Mouse (Mus musculus) heart, adult 2 months (tissue): ENCODE results near the gene Rxra. TPM values are rescaled to one million over a fixed set of nuclear protein-coding genes. Genes with fewer than 3 reads are reported as not detected.

Experiments
- DNase-seq, 2 experiments: peaks; one replicate each; pipeline ENCODE4 v3.0.0; 2021
- H3K27ac ChIP-seq: fragments of 200-600 bp; 2 replicates; pipeline ENCODE4 v1.8.1; 2022
- H3K27me3 ChIP-seq: fragments of 200-500 bp; 2 replicates; pipeline ENCODE4 v1.6.1; 2012; ENCODE audit warnings: mild to moderate bottlenecking, low read length, inconsistent platforms, mixed read lengths; ENCODE audit not compliant: control insufficient read depth, insufficient read depth
- H3K36me3 ChIP-seq: fragments of 200-500 bp; 2 replicates; pipeline ENCODE4 v1.6.1; 2012; ENCODE audit warnings: low read length, inconsistent platforms; ENCODE audit not compliant: control insufficient read depth, insufficient read depth
- H3K4me1 ChIP-seq: fragments of 200-500 bp; 2 replicates; pipeline ENCODE4 v1.6.1; 2011; ENCODE audit warnings: low read length; ENCODE audit not compliant: control insufficient read depth, insufficient read depth
- H3K4me3 ChIP-seq: fragments of 200-600 bp; 2 replicates; pipeline ENCODE4 v1.8.1; 2022
- H3K79me2 ChIP-seq: fragments of 200-500 bp; replicated peaks from 2 replicates; pipeline ENCODE4 v1.6.1; 2012; ENCODE audit warnings: mild to moderate bottlenecking, inconsistent platforms, low read length, moderate library complexity, mixed read lengths; ENCODE audit not compliant: control insufficient read depth, insufficient read depth
- H3K9ac ChIP-seq: fragments of 200-500 bp; 2 replicates; pipeline ENCODE4 v1.6.1; 2012; ENCODE audit warnings: low read depth, mild to moderate bottlenecking, control low read depth, inconsistent platforms, low read length, mixed read lengths
- CTCF ChIP-seq: fragments of 200-600 bp; IDR thresholded peaks from 2 replicates; pipeline ENCODE4 v1.8.1; 2022; ENCODE audit warnings: antibody characterized with exemption, mild to moderate bottlenecking, moderate library complexity
- EP300 ChIP-seq: fragments of 200-500 bp; IDR thresholded peaks from 2 replicates; pipeline ENCODE4 v1.6.1; 2011; ENCODE audit warnings: low read depth, low read length, control low read depth; ENCODE audit not compliant: insufficient read depth
- POLR2A ChIP-seq: fragments of 200-500 bp; IDR thresholded peaks from 2 replicates; pipeline ENCODE4 v1.6.1; 2011; ENCODE audit warnings: mild to moderate bottlenecking, low read depth, low read length, control low read depth; ENCODE audit not compliant: insufficient read depth
- WGBS: fragments of 180-500 bp; shearing (Covaris S2); methylation state at CpG from one replicate; pipeline ENCODE4 v1.1.7; 2018; 5-methylcytosine and 5-hydroxymethylcytosine counted together
- intact Hi-C: fragments of 180-260 bp; cut with DNase I; formaldehyde crosslinking; loops from one replicate; pipeline ENCODE4 v1.15.1; 2025
- polyA plus RNA-seq: library from polyadenylated mRNA; depleted of rRNA; stranded (reverse); fragments of >200 nt; gene quantifications from 2 replicates; pipeline ENCODE4 v1.2.3, GENCODE M21; 2012
- total RNA-seq, 2 experiments: library from RNA; stranded (reverse); gene quantifications; 2 replicates each; pipeline ENCODE4 v1.2.3; 2021

Gene Rxra
- total and polyA plus RNA-seq, 3 experiments = 45.1 to 52.6 (median 52.0) TPM

DNA sequence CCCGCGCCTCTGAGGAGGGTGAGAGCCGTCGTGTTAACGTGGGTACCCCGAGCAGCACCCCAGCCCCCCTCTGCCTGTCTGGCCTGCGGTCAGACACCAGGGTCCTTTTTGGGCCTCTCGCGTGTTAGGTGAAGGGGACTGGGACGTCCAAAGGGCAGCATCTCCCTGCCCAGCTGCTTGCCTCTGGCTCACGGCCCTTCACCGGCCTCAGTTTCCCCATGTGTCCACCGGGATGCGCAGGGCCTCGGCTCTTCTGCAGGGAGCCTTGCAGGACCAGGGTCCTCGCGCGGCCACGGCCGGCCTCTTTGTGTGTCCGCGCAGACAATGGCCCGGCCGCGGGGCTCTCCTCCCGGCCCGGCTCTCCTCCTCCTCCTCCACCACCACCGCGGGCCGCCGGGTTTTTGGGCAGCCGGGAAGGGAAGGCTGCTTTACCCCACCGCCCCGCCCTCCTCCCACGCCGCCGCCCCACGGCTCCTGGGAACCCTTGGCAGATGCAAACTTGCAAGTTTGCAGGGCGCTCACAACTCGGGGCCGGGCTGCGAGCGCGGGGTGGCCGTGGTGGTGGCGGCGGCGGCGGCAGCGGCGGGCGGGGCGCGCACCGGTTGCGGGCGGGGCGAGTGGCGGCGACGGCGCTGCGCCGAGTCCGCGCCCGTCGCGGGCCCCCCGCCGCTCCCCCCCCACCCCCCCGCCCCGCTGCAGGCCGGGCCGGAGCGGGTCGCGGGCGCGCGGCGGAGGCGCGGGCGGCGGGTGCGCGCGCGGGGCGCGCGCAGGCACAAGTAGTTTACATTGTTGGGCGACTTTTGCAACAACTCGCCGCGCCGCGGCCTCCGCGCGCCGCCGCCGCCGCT is 462 bp downstream of the Rxra start:
- H3K27ac ChIP-seq = peak overlapping the region; percentile 95
- WGBS = 7% methylated on average over 93 of the region's 106 CpGs
- no peaks in the 10 kb centered on the region for H3K36me3 ChIP-seq
- H3K4me3 ChIP-seq = peak overlapping the region; percentile 85
- peak; percentile 86 to 87 for DNase-seq
- peak; percentile 18; the same call in 1 of the 2 replicates for TF ChIP-seq POLR2A
- TF ChIP-seq EP300 = no peak
- TF ChIP-seq CTCF = no peak
- intact Hi-C loops = loop anchor here (1.0 to 5.0 kb wide), 6 partner anchors 13 to 124 kb away; no protein-coding TSS in a partner anchor
- H3K27me3 ChIP-seq = no peaks in the 10 kb centered on the region
- H3K4me1 ChIP-seq = peaks cover 25% of the 10 kb centered on the region
- H3K9ac ChIP-seq = peak overlapping the region; percentile 83
- H3K79me2 ChIP-seq = peaks cover 3% of the 10 kb centered on the region

DNA sequence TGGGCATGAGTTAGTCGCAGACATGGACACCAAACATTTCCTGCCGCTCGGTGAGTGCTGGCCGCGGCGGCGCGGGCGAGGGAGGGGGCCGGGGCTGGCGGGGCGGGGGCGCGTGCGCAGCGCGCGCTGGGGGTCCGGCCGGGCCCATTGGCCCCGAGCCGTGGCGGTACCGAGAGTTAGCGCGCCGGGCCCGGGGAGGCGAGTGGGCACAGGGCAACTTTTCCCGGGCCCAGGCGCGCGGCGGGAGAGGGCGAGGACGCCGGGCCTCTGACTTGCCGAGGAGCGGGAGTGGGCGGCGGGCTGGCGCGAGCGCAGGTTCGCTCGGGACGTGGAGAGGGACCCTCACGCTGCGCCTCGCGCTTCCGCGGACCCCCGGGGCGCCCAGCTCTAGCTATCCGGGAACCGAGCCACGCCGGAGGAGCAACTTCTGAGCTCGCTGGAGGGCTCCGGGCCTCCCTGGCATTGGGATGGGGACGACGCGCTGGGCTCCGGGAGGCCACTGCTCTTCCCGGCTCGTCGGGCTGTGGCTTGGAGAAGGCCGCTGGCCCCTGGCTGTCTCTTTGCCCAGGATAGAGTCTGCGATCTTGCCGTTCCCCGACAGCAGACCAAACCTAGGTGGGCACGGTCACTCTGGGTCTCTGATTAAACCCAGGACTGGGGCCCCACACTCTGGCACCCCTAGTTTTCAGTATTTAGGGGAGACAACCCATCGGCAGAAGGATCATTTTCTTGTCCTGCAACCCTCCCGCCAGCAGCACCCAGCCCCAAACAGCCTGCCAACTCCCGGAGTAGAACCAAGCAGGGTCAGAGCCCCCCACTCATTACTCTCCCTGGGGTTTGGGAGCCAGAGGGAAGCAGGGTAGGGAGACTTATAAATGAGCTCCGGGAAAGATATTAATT is 1.4 kb downstream of the Rxra start:
- intact Hi-C loops = loop anchor here (1.0 to 5.0 kb wide), 6 partner anchors 12 to 125 kb away; no protein-coding TSS in a partner anchor
- Histone ChIP-seq H3K4me1 (peaks cover 33% of the 10 kb centered on the region), H3K27me3 (no peaks in the 10 kb centered on the region), H3K9ac (peak overlapping the region; percentile 95), H3K4me3 (peak overlapping the region; percentile 92), H3K79me2 (peaks cover 5% of the 10 kb centered on the region), H3K27ac (peak overlapping the region; percentile 87), H3K36me3 (no peaks in the 10 kb centered on the region)
- WGBS = under 1% methylated on average over 70 of the region's 77 CpGs
- DNase-seq = peak; percentile 71 to 77
- TF ChIP-seq EP300 (no peak), CTCF (no peak), POLR2A (no peak; the same call in 1 of the 2 replicates)

DNA sequence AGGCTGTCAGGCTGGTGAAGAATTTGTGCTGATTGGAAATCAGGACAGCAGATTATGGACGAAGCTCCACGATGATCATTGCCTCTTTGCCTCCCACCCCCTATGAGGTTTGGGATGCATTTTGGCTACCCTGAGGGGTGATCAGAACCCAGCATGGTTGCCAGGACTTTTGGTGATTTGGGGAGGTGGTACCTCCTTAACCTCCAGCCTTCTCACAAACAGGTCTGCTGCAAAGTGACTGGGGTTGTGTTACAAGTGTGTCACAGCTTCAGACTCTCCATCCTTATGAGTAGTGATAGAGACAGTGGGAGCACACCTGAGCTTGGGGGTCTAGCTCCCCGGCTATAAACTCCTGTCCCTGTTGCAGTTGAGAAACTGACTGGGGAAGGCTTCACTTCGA is 2.1 kb downstream of the Rxra start:
- no peaks in the 10 kb centered on the region for H3K36me3 ChIP-seq
- H3K4me3 ChIP-seq = peak overlapping the region; percentile 92
- H3K4me1 ChIP-seq = peaks cover 36% of the 10 kb centered on the region
- 14% methylated on average over 4 of the region's 4 CpGs for WGBS
- peak overlapping the region; percentile 95 for H3K9ac ChIP-seq
- intact Hi-C loops = loop anchor here (5.0 kb wide), 3 partner anchors 81 to 126 kb away; no protein-coding TSS in a partner anchor
- no peak for DNase-seq
- peaks cover 8% of the 10 kb centered on the region for H3K79me2 ChIP-seq
- TF ChIP-seq EP300 = no peak
- no peak for TF ChIP-seq POLR2A
- no peak for TF ChIP-seq CTCF
- H3K27me3 ChIP-seq = no peaks in the 10 kb centered on the region
- peak overlapping the region; percentile 87 for H3K27ac ChIP-seq

DNA sequence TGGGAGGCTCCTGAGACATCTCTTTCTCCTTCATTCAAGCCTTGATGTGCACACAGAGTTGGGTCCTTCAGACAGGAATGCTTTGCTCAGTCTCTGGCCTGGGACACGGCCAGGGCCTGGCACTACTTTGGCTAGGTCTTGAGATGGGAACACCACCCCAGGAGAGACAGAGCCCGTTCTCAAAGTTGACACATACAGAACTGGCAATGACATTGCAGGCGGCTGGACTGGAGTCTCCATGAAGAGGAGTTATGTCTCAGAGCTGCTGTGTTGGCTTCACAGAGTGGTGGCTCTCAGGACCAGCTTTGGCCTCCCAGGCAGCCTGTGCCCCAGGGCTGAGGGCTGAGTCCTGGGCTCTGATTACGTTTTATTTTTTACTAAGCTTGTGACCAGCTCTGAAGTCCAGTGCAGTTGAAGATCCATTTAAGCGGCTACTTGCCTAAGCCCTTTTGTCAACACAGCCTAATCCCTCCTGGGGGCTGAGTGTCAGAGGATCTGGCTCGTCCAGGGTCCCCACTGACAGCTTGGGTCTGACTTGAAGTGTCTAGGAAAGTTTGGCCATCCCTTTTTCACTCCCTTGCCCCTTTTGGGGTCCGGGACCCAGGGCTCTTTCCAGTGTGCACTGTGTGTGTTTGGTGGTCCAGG is 2.7 kb downstream of the Rxra start:
- 26% methylated on average over 7 of the region's 7 CpGs for WGBS
- no peak for TF ChIP-seq POLR2A
- no peak for TF ChIP-seq CTCF
- 0 out of 2 replicates have a peak, but pooled peaks have one; percentile 8 for TF ChIP-seq EP300

DNA sequence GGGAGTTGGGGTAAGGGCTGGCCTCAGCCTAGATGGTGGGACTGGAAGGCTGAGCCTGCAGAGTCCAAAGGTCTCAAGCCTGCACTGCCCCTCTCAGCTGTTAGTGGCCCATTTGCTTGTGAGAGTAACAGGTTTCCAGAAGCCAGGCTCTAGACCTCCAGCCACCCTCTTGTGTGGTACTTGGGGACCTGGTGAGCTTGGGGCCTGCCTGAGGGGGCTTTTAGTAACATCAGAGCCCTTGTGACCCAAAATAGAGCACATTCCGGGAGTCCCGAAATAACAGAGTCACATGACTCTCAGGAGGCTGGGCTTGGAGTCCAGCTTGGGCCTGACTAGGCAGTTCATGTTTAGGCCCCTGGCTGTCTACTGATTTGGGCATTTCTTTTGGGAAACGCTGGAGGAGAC is 3.4 kb downstream of the Rxra start:
- H3K79me2 ChIP-seq = peaks cover 12% of the 10 kb centered on the region
- H3K27me3 ChIP-seq = no peaks in the 10 kb centered on the region
- DNase-seq = peak; percentile 74 to 77
- intact Hi-C loops = loop anchor here (5.0 kb wide), 3 partner anchors 82 to 127 kb away; no protein-coding TSS in a partner anchor
- 0% methylated on average over 3 of the region's 3 CpGs for WGBS
- peak overlapping the region; percentile 92 for H3K4me3 ChIP-seq
- peak overlapping the region; percentile 87 for H3K27ac ChIP-seq
- TF ChIP-seq EP300 = peak; percentile 47; the same call in 1 of the 2 replicates
- TF ChIP-seq CTCF = no peak
- TF ChIP-seq POLR2A = peak; percentile 59; the same call in 1 of the 2 replicates
- peak overlapping the region; percentile 68 for H3K9ac ChIP-seq
- H3K36me3 ChIP-seq = no peaks in the 10 kb centered on the region
- H3K4me1 ChIP-seq = peaks cover 47% of the 10 kb centered on the region

More for the DNA sequence above, 2.7 kb downstream of the Rxra start:
- H3K9ac ChIP-seq = peak overlapping the region; percentile 63
- H3K36me3 ChIP-seq = no peaks in the 10 kb centered on the region
- H3K27ac ChIP-seq = peak overlapping the region; percentile 87
- H3K27me3 ChIP-seq = no peaks in the 10 kb centered on the region
- peaks cover 8% of the 10 kb centered on the region for H3K79me2 ChIP-seq
- peak; percentile 53 to 57 for DNase-seq
- H3K4me3 ChIP-seq = peak overlapping the region; percentile 92
- peaks cover 41% of the 10 kb centered on the region for H3K4me1 ChIP-seq
- intact Hi-C loops = loop anchor here (5.0 kb wide), 3 partner anchors 82 to 127 kb away; no protein-coding TSS in a partner anchor
